Mouse (Mus musculus) spleen, adult 2 months (tissue): ENCODE results near the gene Degs2.

ENCODE experiments used
- CTCF ChIP-seq: fragments of 200-500 bp; IDR thresholded peaks from 2 replicates; pipeline ENCODE4 v1.5.1; 2011; ENCODE audit warnings: mild to moderate bottlenecking, inconsistent platforms; ENCODE audit not compliant: insufficient read depth, insufficient read length, insufficient replicate concordance; ENCODE audit errors: extremely low read depth
- POLR2A ChIP-seq: fragments of 200-500 bp; IDR thresholded peaks from 2 replicates; pipeline ENCODE4 v1.6.1; 2011; ENCODE audit warnings: low read depth, low read length, inconsistent platforms

DNA sequence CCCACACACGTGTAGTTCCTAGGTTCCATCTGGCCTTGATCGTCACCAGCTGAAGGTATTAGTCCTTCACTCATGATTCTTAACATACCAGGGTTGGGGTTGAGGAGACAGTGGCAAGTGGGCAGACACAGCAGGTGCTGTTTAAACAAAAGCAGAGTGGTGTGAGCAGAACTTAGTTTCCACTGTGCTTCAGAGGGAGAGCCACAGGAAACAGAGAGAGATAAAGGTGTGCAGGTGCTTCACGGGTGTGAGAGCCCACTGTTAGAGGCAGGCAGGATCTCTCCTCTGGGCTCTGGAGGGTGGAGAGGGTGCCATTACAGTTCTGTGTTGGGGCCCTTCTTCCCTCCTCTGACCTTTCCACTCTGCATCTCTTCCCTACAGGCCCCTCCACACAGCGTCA, 29.2 kb downstream of the Degs2 start:
- no peak for TF ChIP-seq CTCF
- TF ChIP-seq POLR2A = no peak
